Mouse (Mus musculus) embryonic fibroblast, embryonic 13.5 days (primary cell): ENCODE data around the gene Gas2.

Experiments
- CTCF ChIP-seq: IDR thresholded peaks from 2 replicates; pipeline ENCODE4 v1.5.1; 2011; ENCODE audit warnings: mild to moderate bottlenecking, control low read depth, low read length, moderate library complexity, borderline replicate concordance; ENCODE audit not compliant: insufficient read depth
- POLR2A ChIP-seq: IDR thresholded peaks from 2 replicates; pipeline ENCODE4 v1.6.1; 2011; ENCODE audit warnings: low read depth, mild to moderate bottlenecking, control low read depth, low read length, moderate library complexity

DNA sequence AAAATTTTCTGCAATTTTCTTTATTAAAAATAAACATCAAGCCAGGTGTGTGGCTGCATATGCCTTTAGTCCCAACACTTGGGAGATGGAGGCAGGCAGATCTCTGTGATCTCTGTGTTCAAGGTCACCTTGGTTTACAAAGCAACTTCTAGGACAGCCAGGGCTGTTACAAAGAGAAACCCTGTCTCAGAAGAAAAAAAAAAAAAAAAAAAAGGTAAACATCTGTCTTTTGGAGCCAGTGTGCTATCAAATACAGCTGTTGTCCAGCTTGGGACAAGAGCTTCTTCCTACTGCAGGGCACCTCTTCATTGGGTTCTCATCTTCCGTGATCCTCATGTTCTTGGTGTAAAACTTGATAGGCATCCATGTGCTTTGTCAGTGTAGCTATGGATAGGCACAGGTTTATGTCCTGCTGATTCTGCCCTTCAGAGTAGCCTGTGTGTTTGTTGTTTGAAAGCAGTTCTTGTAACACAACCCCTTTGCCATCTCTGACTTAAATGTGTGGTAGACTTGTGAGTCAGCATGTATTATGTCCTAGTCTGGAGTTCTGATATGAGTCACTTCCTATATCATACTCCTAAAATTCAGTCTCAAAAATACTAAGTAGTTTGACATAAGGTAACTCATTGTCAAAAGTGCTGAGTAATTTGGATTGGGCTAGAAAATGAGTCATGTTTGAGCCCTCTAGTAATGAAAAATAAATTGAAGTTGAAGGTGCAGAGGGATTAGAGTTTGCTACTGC lies 30.6 kb downstream of the Gas2 start:
- TF ChIP-seq CTCF (no peak), POLR2A (no peak)
